Mouse (Mus musculus): ENCODE data around the gene Pcyt2.

The Pcyt2 gene

GRCm38 (mm10) chr11:120632559-120633519 is 15.1 kb upstream of the Pcyt2 start:
- DNase-seq = peak; percentile 71

GRCm38 (mm10) chr11:120631726-120632448 is 14.2 kb upstream of the Pcyt2 start:
- no peak for DNase-seq

GRCm38 (mm10) chr11:120630881-120631725 is 13.4 kb upstream of the Pcyt2 start:
- no peak for DNase-seq

GRCm38 (mm10) chr11:120630401-120630871 is 12.7 kb upstream of the Pcyt2 start:
- DNase-seq = peak; percentile 80

- DNase-seq = no peak
Measured at GRCm38 (mm10) chr11:120629911-120630310, 12.2 kb upstream of the Pcyt2 start.

- no peak for DNase-seq
Measured at GRCm38 (mm10) chr11:120629341-120629730, 11.6 kb upstream of the Pcyt2 start.

GRCm38 (mm10) chr11:120628601-120629340 is 11.0 kb upstream of the Pcyt2 start:
- no peak for DNase-seq

- DNase-seq = no peak
Measured at GRCm38 (mm10) chr11:120627468-120628300, 9.9 kb upstream of the Pcyt2 start.

- DNase-seq = no peak
Measured at GRCm38 (mm10) chr11:120626785-120627467, 9.2 kb upstream of the Pcyt2 start.

- no peak for DNase-seq
Measured at GRCm38 (mm10) chr11:120625152-120625775, 7.5 kb upstream of the Pcyt2 start, which contains the start of gene Sirt7. Gene Sirt7, minus strand, starts transcription at chr11:120625240.

GRCm38 (mm10) chr11:120624680-120625111 is 7.0 kb upstream of the Pcyt2 start:
- DNase-seq = peak; percentile 84

GRCm38 (mm10) chr11:120623961-120624679 is 6.4 kb upstream of the Pcyt2 start:
- DNase-seq = no peak

- no peak for DNase-seq
Measured at GRCm38 (mm10) chr11:120622805-120623204, 5.1 kb upstream of the Pcyt2 start.

- no peak for DNase-seq
Measured at GRCm38 (mm10) chr11:120620195-120620594, 2.5 kb upstream of the Pcyt2 start.

GRCm38 (mm10) chr11:120618619-120619535 is 1.1 kb upstream of the Pcyt2 start:
- DNase-seq = no peak

- no peak for DNase-seq
Measured at GRCm38 (mm10) chr11:120616617-120617294, 980 bp downstream of the Pcyt2 start.

- no peak for DNase-seq
Measured at GRCm38 (mm10) chr11:120615606-120616203, 2.0 kb downstream of the Pcyt2 start.

All from layer of hippocampus, adult 9-11 months (tissue).